Mouse (Mus musculus): ENCODE measurements at regions not wholly inside any gene's neighbourhood (a gene's known extent, or its start where the extent isn't known, plus 50 kb on each side); places are given as distances from the start of the nearest gene placed in this dataset.

DNA sequence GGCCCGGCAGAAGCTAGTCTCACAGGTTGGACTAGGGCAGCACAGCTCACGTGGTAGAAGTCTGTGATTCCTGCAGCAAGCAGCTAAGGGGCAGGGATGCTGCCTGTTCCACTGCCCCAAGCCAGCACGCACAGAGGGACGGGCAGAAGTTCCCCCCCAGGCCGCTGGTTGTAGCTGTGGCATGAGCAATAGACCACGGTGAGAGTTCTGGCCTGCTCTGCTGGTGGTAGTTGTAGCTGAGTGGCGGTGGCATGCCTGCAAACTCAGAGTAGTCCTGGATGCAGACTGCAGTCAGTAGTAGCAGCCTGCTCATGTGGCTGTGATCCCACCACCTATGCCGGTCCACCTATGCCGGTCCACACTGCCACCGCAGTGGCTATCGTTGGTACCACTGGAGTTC, 71.5 kb upstream of the Rpl39l start:
- DNase-seq: no peak

DNA sequence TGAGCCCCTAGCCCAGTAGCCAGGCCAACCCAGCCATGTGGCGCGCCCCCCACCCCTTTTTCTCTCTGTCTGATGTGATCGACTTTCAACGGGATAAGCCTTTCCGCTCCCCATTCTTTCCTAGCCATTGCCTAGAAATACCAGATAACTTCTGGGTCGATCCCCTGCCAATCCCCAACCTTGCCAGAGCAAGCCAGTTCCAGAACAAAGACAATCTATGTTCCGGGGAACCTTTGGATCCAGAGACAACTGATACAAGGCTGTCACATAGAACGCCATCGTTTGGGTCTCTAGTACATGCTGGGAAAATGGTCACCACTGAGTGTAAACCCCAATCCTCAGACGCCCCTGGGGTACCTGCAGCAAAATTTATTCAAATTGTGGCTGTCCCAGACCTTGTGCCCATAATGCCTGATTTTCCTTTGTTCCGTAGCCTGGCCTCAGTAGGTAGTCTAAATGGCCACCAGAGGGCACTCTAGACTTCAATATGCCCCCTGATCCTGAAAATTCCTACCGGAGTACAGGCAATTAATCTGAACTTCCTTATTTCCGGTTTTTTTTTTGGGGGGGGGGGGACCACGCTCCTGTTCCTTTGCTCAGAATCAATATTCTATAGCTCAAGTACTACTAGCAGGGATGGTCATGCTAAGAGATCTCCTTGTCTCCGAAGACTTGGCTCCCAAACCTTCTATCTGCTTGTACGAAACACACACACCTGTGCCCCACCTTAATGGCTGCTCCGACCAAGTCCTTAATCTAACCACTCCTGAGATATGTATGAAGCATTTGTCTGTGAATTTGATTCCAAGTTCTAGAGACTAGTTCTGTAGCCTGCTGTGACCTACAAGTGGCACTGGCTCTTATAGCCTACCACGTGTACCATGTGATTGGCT, 81.3 kb upstream of the Rpl39l start:
- no peak for DNase-seq

DNA sequence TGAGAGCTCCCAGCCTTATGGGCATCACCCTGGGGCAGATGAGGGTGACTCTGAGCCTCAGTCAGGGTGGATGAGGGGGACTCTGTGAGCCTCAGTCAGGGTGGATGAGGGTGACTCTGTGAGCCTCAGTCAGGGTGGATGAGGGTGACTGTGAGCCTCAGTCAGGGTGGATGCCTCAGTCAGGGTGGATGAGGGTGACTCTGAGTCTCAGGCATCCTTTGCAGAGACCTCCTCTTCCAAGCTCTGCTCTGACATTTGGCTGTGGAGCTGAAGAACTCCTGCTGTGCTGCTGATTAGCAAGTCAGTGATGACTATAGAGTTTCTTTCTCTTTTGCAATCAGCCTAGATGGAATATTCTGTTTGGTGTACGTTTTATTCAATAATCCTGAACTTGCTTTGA, 83.7 kb upstream of the Rpl39l start:
- no peak for DNase-seq

DNA sequence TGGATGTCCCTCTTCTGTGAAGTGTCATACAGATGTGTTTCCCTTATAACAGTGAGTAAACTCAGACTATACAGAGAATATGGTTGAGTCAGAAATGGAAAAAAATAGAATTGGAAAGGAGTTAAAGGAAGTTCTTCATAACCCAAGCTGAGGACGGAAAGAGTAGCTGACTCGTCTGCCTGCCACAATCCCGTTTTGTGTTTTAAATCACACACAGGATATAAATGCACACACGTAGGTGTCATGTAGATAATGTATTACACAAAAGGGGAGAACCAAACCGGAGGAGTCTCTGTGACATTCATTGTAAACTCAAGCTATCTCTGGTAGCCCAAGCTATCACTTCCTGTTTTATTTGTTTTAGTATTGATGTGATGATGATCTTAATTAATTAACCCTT, 84.6 kb upstream of the Rpl39l start:
- DNase-seq: no peak

DNA sequence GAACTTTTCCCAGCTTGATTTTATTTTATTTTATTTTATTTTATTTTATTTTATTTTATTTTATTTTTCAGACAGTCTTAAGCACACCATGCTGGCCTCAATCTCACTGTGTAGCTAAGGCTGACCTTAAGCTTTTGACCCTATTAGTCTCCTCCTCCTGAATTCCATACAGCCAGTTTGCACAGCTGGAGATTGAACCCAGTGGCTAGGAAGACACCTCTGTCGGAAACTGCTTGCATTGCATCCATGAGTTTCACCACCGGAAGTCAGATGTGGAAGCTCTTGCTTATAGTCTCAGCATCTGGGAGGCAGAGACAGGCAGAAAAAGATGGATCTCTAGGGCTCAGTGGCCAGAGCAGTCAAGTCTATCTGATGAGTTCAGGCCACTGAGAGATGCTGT, 86.4 kb upstream of the Grin2a start:
- DNase-seq: no peak

DNA sequence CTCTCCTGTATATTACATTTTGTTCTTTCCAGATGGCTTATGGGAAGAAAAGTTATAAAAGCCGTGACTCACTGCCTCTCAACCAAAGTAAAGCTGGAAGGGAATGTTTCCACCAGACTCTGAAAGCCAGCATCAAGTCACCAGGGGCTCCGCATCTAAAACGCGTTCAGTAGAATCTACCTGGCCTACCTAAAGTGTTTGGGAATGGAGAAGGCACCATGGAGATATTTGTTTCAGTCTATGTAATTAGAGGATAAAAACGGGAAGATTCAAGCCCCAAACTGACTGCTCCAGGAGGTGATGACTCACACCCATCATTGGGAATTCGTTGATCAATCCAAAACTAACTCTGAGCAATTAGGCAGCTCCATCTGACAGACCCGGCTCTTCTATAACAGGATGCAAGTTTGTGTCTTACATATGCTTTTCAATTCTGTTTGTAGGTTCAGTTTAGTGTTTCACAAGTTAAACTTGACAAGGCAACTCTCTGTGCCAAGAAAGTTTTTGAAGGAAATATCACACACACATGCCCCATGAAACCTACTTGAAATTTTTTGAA, 84.8 kb upstream of the Grin2a start:
- DNase-seq: no peak

DNA sequence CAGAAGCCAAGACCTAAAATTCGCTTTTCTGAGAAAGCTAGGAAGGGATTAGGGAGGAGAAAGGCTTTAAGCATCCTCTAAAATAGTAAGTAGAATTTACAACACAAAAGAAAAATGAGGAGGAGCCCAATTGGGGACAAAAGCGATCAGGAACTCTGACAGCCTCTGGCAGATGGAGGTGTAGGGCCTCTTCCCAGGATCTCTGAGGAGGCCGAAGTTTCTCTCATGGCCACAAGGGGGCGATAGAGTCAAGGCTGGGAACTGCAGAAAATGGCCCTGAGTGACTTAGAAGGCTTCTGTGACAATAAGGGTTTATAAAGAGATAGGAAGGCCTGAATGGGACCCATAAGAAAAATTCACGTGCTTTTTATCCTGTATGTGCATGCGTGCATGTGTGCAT, 77.8 kb upstream of the Grin2a start:
- peak; percentile 4 for DNase-seq

DNA sequence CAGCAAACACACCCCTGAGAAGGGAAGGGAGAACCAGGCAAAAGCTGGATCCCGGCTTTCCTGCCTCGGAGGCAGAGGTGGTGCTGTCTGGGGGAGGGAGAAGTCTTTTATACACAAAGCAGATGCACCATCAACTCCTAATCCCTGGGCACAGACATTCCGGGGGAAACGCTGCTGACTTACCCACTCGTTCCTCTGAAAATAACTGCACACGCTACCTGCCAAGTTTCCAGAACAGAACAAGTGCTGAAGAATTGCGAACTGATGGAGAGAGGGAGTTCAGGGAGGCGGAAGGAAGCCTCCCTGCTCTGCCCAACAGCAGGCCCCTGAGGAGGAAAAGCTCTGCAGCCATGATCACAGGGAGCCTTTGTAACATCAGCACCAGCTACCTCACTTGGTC, 68.1 kb upstream of the Grin2a start:
- no peak for DNase-seq

DNA sequence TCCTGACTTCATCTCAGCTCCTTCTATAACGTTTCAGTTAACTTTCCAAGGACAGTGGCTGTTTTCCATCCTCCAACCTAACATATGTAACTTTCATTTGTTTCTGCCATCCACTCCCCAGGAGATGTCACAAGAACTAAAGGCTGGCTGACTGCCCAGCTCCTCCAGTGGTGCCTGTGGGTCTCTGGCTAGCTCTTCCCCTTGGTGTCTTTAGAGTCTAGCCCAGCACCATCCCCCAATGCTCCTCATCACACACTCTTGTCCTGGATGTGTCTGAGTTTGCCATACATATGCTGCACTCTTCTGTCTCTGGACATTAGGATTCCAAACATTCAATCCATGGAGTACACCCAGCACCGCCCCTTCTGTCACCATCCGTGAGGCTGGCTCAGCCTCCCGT, 62.7 kb upstream of the Grin2a start:
- no peak for DNase-seq

Measured in thymus, postnatal 25 days (tissue).